Mouse (Mus musculus) MEL (cell line): ENCODE data around the gene Irs2. TPM values are rescaled to one million over a fixed set of nuclear protein-coding genes. Genes with fewer than 3 reads are reported as not detected.

ENCODE experiments used
- DNase-seq: peaks from one replicate; pipeline ENCODE4 v3.0.0; 2011; ENCODE audit warnings: low read depth, low spot score
- H3K27ac ChIP-seq: 2 replicates; pipeline ENCODE4 v1.5.1; 2012; ENCODE audit warnings: low read depth, mild to moderate bottlenecking, control low read depth, low read length, moderate library complexity; ENCODE audit not compliant: control insufficient read depth
- H3K27me3 ChIP-seq, 2 experiments: fragments of 150-350 bp in 1 of 2; sonication (generic) in 1 of 2; 2 replicates each; pipeline ENCODE4 v1.6.1; 2012; ENCODE audit warnings: low read length in 2 of 2, mild to moderate bottlenecking in 2 of 2, improper control_type of control experiment in 1 of 2, moderate library complexity in 1 of 2; ENCODE audit not compliant: insufficient read depth in 2 of 2, control insufficient read depth in 1 of 2
- H3K36me3 ChIP-seq, 2 experiments: 2 replicates each; pipeline ENCODE4 v1.6.1; 2012 to 2014; ENCODE audit warnings: low read length in 2 of 2, improper control_type of control experiment in 1 of 2, inconsistent platforms in 1 of 2, mild to moderate bottlenecking in 1 of 2; ENCODE audit not compliant: insufficient read depth in 2 of 2, control insufficient read depth in 1 of 2
- H3K4me1 ChIP-seq, 2 experiments: fragments of 150-350 bp in 1 of 2; sonication (generic) in 1 of 2; 2 replicates each; pipeline ENCODE4 v1.6.1; 2012; ENCODE audit warnings: low read length in 2 of 2, improper control_type of control experiment in 1 of 2, mild to moderate bottlenecking in 1 of 2; ENCODE audit not compliant: insufficient read depth in 2 of 2, control insufficient read depth in 1 of 2
- H3K4me3 ChIP-seq, 2 experiments: fragments of 150-350 bp in 1 of 2; sonication (generic) in 1 of 2; 2 replicates each; pipeline ENCODE4 v1.5.1; 2012; ENCODE audit warnings: low read depth in 2 of 2, low read length in 2 of 2, mild to moderate bottlenecking in 2 of 2, moderate library complexity in 2 of 2, control low read depth in 1 of 2, improper control_type of control experiment in 1 of 2; ENCODE audit not compliant: control insufficient read depth in 1 of 2, insufficient read depth in 1 of 2
- H3K79me2 ChIP-seq: 2 replicates; pipeline ENCODE4 v1.6.1; 2012; ENCODE audit warnings: mild to moderate bottlenecking, low read length, moderate library complexity; ENCODE audit not compliant: control insufficient read depth, poor library complexity, insufficient read depth
- H3K9ac ChIP-seq: 2 replicates; pipeline ENCODE4 v1.6.1; 2012; ENCODE audit warnings: low read depth, mild to moderate bottlenecking, control low read depth, low read length, moderate library complexity; ENCODE audit not compliant: control insufficient read depth, poor library complexity, severe bottlenecking
- H3K9me3 ChIP-seq: fragments of 150-350 bp; sonication (generic); replicated peaks from 2 replicates; pipeline ENCODE4 v1.6.1; 2012; ENCODE audit warnings: mild to moderate bottlenecking, low read length, improper control_type of control experiment, moderate library complexity; ENCODE audit not compliant: insufficient read depth
- BHLHE40 ChIP-seq: IDR thresholded peaks from 2 replicates; pipeline ENCODE4 v1.6.1; 2012; ENCODE audit warnings: low read depth, mild to moderate bottlenecking, inconsistent platforms, low read length, improper control_type of control experiment, borderline replicate concordance
- CTCF ChIP-seq, 3 experiments: IDR thresholded peaks in 2 of 3; conservative IDR thresholded peaks in 1 of 3; 2 replicates each; pipeline ENCODE4 v1.5.1; 2011 to 2012; ENCODE audit warnings: low read length in 3 of 3, low read depth in 2 of 3, mild to moderate bottlenecking in 2 of 3, improper control_type of control experiment in 1 of 3, inconsistent platforms in 1 of 3, mixed read lengths in 1 of 3, moderate library complexity in 1 of 3; ENCODE audit not compliant: control insufficient read depth in 1 of 3, insufficient read depth in 1 of 3, poor library complexity in 1 of 3, severe bottlenecking in 1 of 3
- E2F4 ChIP-seq: IDR thresholded peaks from 2 replicates; pipeline ENCODE4 v1.6.1; 2011; ENCODE audit warnings: low read depth, low read length, improper control_type of control experiment, borderline replicate concordance
- ELF1 ChIP-seq: IDR thresholded peaks from 2 replicates; pipeline ENCODE4 v1.6.1; 2014; ENCODE audit warnings: low read depth, mild to moderate bottlenecking, inconsistent platforms, low read length, improper control_type of control experiment, moderate library complexity
- ETS1 ChIP-seq: IDR thresholded peaks from 2 replicates; pipeline ENCODE4 v1.6.1; 2012; ENCODE audit warnings: low read depth, mild to moderate bottlenecking, inconsistent platforms, low read length, improper control_type of control experiment, moderate library complexity
- HCFC1 ChIP-seq: IDR thresholded peaks from 2 replicates; pipeline ENCODE4 v1.6.1; 2012; ENCODE audit warnings: low read depth, mild to moderate bottlenecking, inconsistent platforms, low read length, improper control_type of control experiment, moderate library complexity
- MAX ChIP-seq: IDR thresholded peaks from 2 replicates; pipeline ENCODE4 v1.6.1; 2011; ENCODE audit warnings: low read length, improper control_type of control experiment
- MXI1 ChIP-seq: IDR thresholded peaks from 2 replicates; pipeline ENCODE4 v1.6.1; 2011; ENCODE audit warnings: mild to moderate bottlenecking, low read depth, low read length, improper control_type of control experiment
- MYC ChIP-seq: IDR thresholded peaks from 2 replicates; pipeline ENCODE4 v1.6.1; 2011; ENCODE audit warnings: low read depth, mild to moderate bottlenecking, low read length, improper control_type of control experiment, moderate library complexity
- NRF1 ChIP-seq: IDR thresholded peaks from 2 replicates; pipeline ENCODE4 v1.6.1; 2014; ENCODE audit warnings: low read depth, mild to moderate bottlenecking, inconsistent platforms, low read length, improper control_type of control experiment, moderate library complexity; ENCODE audit not compliant: poor library complexity, insufficient read depth, severe bottlenecking
- POLR2A ChIP-seq, 2 experiments: IDR thresholded peaks; 2 replicates each; pipeline ENCODE4 v1.6.1; 2011 to 2012; ENCODE audit warnings: low read length in 2 of 2, mild to moderate bottlenecking in 2 of 2, control low read depth in 1 of 2, improper control_type of control experiment in 1 of 2, low read depth in 1 of 2, moderate library complexity in 1 of 2; ENCODE audit not compliant: control insufficient read depth in 1 of 2, insufficient read depth in 1 of 2, poor library complexity in 1 of 2
- POLR2AphosphoS5 ChIP-seq: IDR thresholded peaks from 2 replicates; pipeline ENCODE4 v1.6.1; 2012; ENCODE audit warnings: low read depth, borderline replicate concordance, mild to moderate bottlenecking, inconsistent platforms, low read length, moderate library complexity, mixed read lengths
- RCOR1 ChIP-seq: IDR thresholded peaks from 2 replicates; pipeline ENCODE4 v1.6.1; 2012; ENCODE audit warnings: low read depth, mild to moderate bottlenecking, inconsistent platforms, low read length, improper control_type of control experiment
- SIN3A ChIP-seq: IDR thresholded peaks from 2 replicates; pipeline ENCODE4 v1.6.1; 2012; ENCODE audit warnings: low read length, improper control_type of control experiment, inconsistent platforms
- SMC3 ChIP-seq: IDR thresholded peaks from 2 replicates; pipeline ENCODE4 v1.6.1; 2011; ENCODE audit warnings: low read depth, low read length, improper control_type of control experiment
- TAL1 ChIP-seq: IDR thresholded peaks from 2 replicates; pipeline ENCODE4 v1.6.1; 2012; ENCODE audit warnings: mild to moderate bottlenecking, inconsistent platforms, low read length, moderate library complexity, mixed read lengths
- TBP ChIP-seq: IDR thresholded peaks from 2 replicates; pipeline ENCODE4 v1.8.0; 2011; ENCODE audit warnings: low read depth, low read length, improper control_type of control experiment
- TCF12 ChIP-seq: IDR thresholded peaks from 2 replicates; pipeline ENCODE4 v1.6.1; 2014; ENCODE audit warnings: low read depth, mild to moderate bottlenecking, inconsistent platforms, low read length, improper control_type of control experiment, moderate library complexity
- USF2 ChIP-seq, 2 experiments: IDR thresholded peaks; 2 replicates each; pipeline ENCODE4 v1.6.1; 2011 to 2012; ENCODE audit warnings: improper control_type of control experiment in 2 of 2, low read length in 2 of 2, borderline replicate concordance in 1 of 2, inconsistent platforms in 1 of 2, low read depth in 1 of 2, mild to moderate bottlenecking in 1 of 2; ENCODE audit not compliant: insufficient read depth in 1 of 2
- ZKSCAN1 ChIP-seq: IDR thresholded peaks from 2 replicates; pipeline ENCODE4 v1.6.1; 2012; ENCODE audit warnings: low read depth, mild to moderate bottlenecking, inconsistent platforms, low read length, improper control_type of control experiment, moderate library complexity
- polyA plus RNA-seq, 2 experiments: library from polyadenylated mRNA; stranded (reverse) in 1 of 2; unstranded in 1 of 2; fragments of >175 nt in 1 of 2; fragments of >200 nt in 1 of 2; gene quantifications; 2 replicates each; pipeline versions ENCODE4 v1.2.1 to v1.2.4; 2012; ENCODE audit warnings: low replicate concordance in 2 of 2, low read depth in 1 of 2; ENCODE audit not compliant: insufficient read length in 2 of 2, insufficient read depth in 1 of 2, missing spikeins in 1 of 2
- total RNA-seq: library from RNA; depleted of rRNA; stranded (reverse); fragments of 300-350 nt; gene quantifications from 2 replicates; pipeline ENCODE4 v1.2.3, GENCODE M21; 2012

The Irs2 gene
- total and polyA plus RNA-seq, 3 experiments: 16.4 to 23.1 TPM; not detected in 1

DNA sequence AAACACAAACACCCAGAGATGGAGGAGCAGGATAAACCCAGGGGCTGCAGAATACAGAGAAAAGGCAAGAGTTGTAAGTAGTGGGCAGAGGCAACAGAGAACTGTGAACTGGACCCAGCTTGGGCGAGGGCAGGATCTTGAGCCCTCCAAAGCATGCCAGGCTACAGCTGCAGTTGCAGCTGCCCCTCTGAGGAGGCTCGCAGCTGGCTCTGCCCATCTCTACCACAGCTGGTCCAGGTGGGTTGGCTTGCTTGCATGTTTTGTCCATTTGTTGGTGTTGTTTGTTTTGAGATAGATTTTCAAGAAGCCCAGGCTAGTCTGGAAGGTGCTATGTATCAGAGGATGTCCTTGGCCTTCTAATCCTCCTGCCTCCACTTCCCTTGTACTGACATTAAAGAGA lies 56.0 kb downstream of the Irs2 start:
- Histone ChIP-seq H3K9ac (peak overlapping the region; percentile 52; the same call in 1 of the 2 replicates), H3K79me2 (no peaks in the 10 kb centered on the region), H3K4me1 (peaks cover 16 to 25% of the 10 kb centered on the region in 2 experiments; a peak in 3 of 4 replicates), H3K4me3 (no peak overlapping the region), H3K27me3 (no peaks in the 10 kb centered on the region)
- no peak for DNase-seq
- TF ChIP-seq ELF1: no peak
- TF ChIP-seq BHLHE40: no peak
- no peak for TF ChIP-seq NRF1
- no peak for TF ChIP-seq TAL1
- TF ChIP-seq ZKSCAN1: no peak
- TF ChIP-seq USF2 (IDR thresholded peaks at IDR 0.05; ENCODE audit: borderline replicate concordance in 1 of 2, insufficient read depth in 1 of 2, low read depth in 1 of 2, low read length in 2 of 2): no peak
- no peak for TF ChIP-seq RCOR1
- no peak for TF ChIP-seq HCFC1
- TF ChIP-seq TBP: no peak
- TF ChIP-seq E2F4: no peak
- TF ChIP-seq MYC: no peak
- no peak for TF ChIP-seq MXI1
- TF ChIP-seq MAX: no peak
- no peak for TF ChIP-seq TCF12
- no peak for TF ChIP-seq POLR2AphosphoS5
- no peak for TF ChIP-seq ETS1
- no peak for TF ChIP-seq POLR2A (IDR thresholded peaks at IDR 0.05; ENCODE audit: control insufficient read depth in 1 of 2, insufficient read depth in 1 of 2, low read depth in 1 of 2, low read length in 2 of 2, poor library complexity in 1 of 2)
- TF ChIP-seq SMC3: no peak
- TF ChIP-seq SIN3A: no peak
- TF ChIP-seq, all 39 proteins: peak for 0
- Histone ChIP-seq H3K9me3 (no peaks in the 10 kb centered on the region), H3K27ac (peak overlapping the region; percentile 44; the same call in 1 of the 2 replicates), H3K36me3 (peaks cover 0 to 21% of the 10 kb centered on the region in 2 experiments; a peak in 2 of 4 replicates)

DNA sequence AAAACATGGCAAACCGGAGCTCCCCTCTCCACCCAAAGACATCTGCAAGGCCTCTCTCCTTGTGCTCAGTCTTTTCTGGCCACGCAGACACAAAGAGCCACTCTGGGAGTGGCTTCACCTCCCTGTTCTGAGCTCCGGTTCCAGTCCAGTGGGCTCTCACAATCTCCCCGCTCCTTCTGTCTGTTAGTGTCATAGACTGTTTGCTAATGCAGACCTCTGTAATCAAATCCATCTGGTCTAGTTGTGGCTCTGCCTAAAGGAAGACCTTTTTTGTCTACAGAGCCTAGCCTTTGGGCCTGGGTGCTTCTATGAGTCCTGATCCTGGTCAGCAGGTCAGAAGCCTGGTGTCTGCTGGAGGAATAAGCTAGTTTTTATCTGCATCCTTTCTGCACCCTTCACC lies 56.7 kb downstream of the Irs2 start:
- TF ChIP-seq CTCF (IDR thresholded peaks at IDR 0.05 in 2 of 3, conservative IDR thresholded peaks at IDR 0.05 in 1 of 3; ENCODE audit: control insufficient read depth in 1 of 3, insufficient read depth in 1 of 3, low read depth in 2 of 3, low read length in 3 of 3, poor library complexity in 1 of 3, severe bottlenecking in 1 of 3): no peak
- H3K9me3 ChIP-seq: no peaks in the 10 kb centered on the region
- H3K4me3 ChIP-seq: no peak overlapping the region
- no peaks in the 10 kb centered on the region for H3K79me2 ChIP-seq
- H3K4me1 ChIP-seq: peaks cover 17 to 30% of the 10 kb centered on the region in 2 experiments; a peak in 3 of 4 replicates
- no peak for DNase-seq
- peaks cover 0 to 23% of the 10 kb centered on the region in 2 experiments; a peak in 2 of 4 replicates for H3K36me3 ChIP-seq
- H3K27ac ChIP-seq: no peak overlapping the region
- H3K9ac ChIP-seq: no peak overlapping the region
- no peaks in the 10 kb centered on the region for H3K27me3 ChIP-seq
